Mouse (Mus musculus): ENCODE data around the gene Tcf23.
"Not testable (repeated sequence)": the region's sequence is repeated elsewhere in the genome, so short reads cannot be mapped to it uniquely, and the experiment has no call there.

Gene Tcf23

GRCm38 (mm10) chr5:30999324-30999723, 30.9 kb downstream of the Tcf23 start:
- no peak for DNase-seq (ENCODE audit: low spot score)

DNA sequence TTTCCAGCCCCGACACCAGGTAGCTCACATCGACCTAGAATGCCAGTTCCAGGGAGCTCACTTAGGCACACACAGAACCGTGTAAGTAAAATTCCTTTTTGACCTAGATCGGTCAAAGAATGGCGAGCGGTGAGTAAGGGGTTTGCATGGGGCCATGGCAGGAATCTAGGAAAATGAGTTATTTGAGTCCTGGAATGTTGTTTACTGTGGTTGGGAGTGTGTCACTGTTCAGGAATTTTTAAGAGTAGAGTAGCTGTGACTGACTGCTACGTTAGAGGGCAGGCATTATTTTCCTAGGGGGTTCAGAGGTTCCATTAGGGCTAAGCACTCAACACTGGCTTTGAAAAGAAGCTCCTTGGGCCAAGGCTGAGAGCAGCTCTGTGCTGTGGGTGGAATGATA, 31.7 kb downstream of the Tcf23 start:
- DNase-seq (ENCODE audit: low spot score), result no peak

GRCm38 (mm10) chr5:31000993-31001392, 32.5 kb downstream of the Tcf23 start:
- DNase-seq (ENCODE audit: low spot score), result no peak

DNA sequence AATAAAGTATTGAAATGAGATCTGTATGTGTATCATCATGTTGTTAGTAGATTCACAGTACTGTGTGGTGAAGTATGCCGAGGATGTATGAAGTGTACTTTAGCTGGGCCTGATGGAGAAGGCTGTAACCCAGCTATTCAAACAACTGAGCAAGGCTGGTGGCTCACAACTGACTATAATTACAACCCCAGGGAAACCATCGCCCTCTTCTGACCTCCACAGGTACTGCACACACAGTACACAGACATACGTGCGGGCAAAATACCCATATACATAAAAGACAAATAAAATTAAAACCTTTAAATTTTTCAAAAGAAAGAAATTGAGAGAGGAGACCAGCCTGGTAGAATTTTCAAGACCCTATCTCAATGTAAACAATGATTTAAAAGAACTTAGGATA, 33.1 kb downstream of the Tcf23 start:
- DNase-seq (ENCODE audit: low spot score), result peak; percentile 7

DNA sequence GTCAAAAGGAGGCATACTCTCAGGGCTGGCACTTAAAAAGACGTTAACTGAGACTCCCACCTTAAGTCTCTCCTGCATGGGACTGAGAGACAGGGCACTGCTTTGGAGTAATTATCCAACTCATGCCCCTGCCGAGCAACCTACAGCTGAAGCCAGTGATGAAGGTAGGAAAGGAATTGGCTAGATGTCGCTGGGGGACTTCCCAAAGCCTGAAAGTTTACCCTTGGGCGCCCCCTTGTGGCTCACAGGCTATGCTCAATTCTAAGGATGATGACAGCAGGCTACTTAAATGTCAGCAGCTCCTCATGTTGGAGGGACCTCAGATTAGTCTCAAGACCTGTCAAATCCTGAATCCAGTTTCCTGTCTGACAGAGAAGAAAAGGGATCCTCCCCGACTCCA, 35.7 kb downstream of the Tcf23 start:
- DNase-seq (ENCODE audit: low spot score), result peak; percentile 81

GRCm38 (mm10) chr5:31012737-31013136, 44.3 kb downstream of the Tcf23 start:
- peak; percentile 38 for DNase-seq (ENCODE audit: low spot score)

DNA sequence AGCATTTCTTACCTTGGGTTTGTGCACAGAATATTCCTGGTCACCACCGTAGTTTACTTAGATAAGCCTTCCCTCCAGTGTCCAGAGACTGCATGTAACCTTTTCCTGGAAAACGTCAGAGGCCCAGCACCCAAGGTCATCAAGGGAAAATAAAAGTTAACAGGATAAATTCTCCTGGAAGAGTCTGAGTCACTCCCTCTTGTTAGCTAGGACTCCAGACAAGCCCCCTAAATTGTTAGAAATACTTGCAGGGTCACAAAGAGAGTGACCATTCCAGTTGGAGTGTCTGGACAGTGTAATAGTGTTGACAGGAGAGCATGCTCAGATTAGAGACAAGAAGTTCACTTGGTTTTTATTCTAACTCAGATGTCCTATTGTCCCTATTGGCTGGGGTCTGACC, 47.5 kb downstream of the Tcf23 start:
- no peak for DNase-seq (ENCODE audit: low spot score)

- not testable (repeated sequence) for DNase-seq (ENCODE audit: low spot score)
Observed at GRCm38 (mm10) chr5:31021790-31022189, 53.3 kb downstream of the Tcf23 start.

DNA sequence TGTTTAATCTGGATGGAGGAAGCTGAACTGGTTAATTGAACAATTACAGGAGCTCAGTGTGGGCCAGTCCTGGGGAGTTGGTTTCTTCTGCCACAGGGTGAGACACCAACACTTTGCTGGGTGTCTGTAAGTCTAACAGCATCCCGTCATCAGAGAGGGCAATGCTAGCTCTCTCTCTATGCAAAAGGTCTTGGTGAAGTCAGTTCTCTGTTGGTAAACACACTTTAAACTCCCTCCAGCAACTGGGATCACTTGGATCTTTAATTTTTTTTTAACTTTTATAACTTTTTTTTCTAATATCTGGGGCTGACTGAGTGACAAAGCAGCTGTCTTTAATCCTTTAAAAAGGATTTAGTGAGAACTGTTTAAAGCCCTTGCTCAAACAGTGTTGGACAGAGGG, 54.2 kb downstream of the Tcf23 start:
- no peak for DNase-seq (ENCODE audit: low spot score)

- DNase-seq (ENCODE audit: low spot score), result no peak
Observed at GRCm38 (mm10) chr5:31023254-31023653, 54.8 kb downstream of the Tcf23 start.

DNA sequence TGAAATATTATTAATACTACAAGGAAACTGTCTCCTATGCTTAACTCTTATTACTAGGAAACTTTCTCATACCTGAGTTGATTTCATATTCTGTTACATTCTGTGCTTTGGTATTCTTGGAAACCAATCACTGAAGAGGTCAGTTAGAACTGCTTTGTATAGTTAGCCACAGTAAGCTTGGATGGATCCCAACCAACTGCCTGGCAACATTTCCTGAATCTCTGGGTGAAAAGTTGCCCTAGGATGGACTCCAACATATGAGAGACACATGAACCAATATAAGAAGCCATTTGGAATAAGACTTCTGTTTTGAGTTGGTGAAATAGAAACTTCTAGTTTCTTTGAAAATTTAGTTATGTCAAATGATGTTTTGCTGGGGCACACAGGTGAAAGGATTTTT, 56.2 kb downstream of the Tcf23 start:
- no peak for DNase-seq (ENCODE audit: low spot score)
